Mouse (Mus musculus): ENCODE measurements around the gene Plch2. TPM values are rescaled to one million over a fixed set of nuclear protein-coding genes. Genes with fewer than 3 reads are reported as not detected.

Plch2 gene
- polyA plus RNA-seq, 1 experiment from 2014 or later: 0.08 TPM

GRCm38 (mm10) chr4:154933306-154933907, 123.2 kb downstream of the Plch2 start:
- peaks cover 21% of the 10 kb centered on the region for H3K4me1 ChIP-seq (ENCODE audit: control insufficient read depth, low read depth, low read length)
- no peak for ATAC-seq (ENCODE audit: low read depth)
- no peaks in the 10 kb centered on the region for H3K9me3 ChIP-seq (replicated peaks; ENCODE audit: control insufficient read depth, low read length)
- H3K4me3 ChIP-seq (ENCODE audit: low read depth, low read length): no peak overlapping the region
- 67% methylated on average over 13 of the region's 13 CpGs for WGBS (ENCODE audit: insufficient replicate concordance)
- no peaks in the 10 kb centered on the region for H3K36me3 ChIP-seq (ENCODE audit: control insufficient read depth, insufficient read depth)
- H3K27me3 ChIP-seq (ENCODE audit: control insufficient read depth, insufficient read depth, low read depth, low read length): no peaks in the 10 kb centered on the region
- no peak overlapping the region for H3K9ac ChIP-seq (ENCODE audit: low read depth, low read length)
- H3K27ac ChIP-seq (ENCODE audit: low read length): no peak overlapping the region
- H3K4me2 ChIP-seq (ENCODE audit: low read depth, low read length): no peak overlapping the region

Other genes starting within 250 kb of the Plch2 start
- not detected in 2 replicates for gene Ttc34, start 219.3 kb downstream of the Plch2 start, polyA plus RNA-seq (2015; fragmentation: Nextera tagmentation; extraction: Ambion mirVana)
- gene Mmel1, start 187.2 kb downstream of the Plch2 start, polyA plus RNA-seq (2015; fragmentation: Nextera tagmentation; extraction: Ambion mirVana): 2.4 and 2.7 TPM in 2 replicates
- gene Fam213b, start 157.6 kb downstream of the Plch2 start, polyA plus RNA-seq (2015; fragmentation: Nextera tagmentation; extraction: Ambion mirVana): 7.4 and 8.5 TPM in 2 replicates
- 54.3 and 59.8 TPM in 2 replicates for gene Tnfrsf14, start 128.2 kb downstream of the Plch2 start, polyA plus RNA-seq (2015; fragmentation: Nextera tagmentation; extraction: Ambion mirVana)
- 0.11 and 0.13 TPM in 2 replicates for gene Hes5, start 95.9 kb downstream of the Plch2 start, polyA plus RNA-seq (2015; fragmentation: Nextera tagmentation; extraction: Ambion mirVana)
- 20.7 and 23.3 TPM in 2 replicates for gene Pank4, start 92.7 kb downstream of the Plch2 start, polyA plus RNA-seq (2015; fragmentation: Nextera tagmentation; extraction: Ambion mirVana)
- gene Pex10, start 10.2 kb upstream of the Plch2 start, polyA plus RNA-seq (2015; fragmentation: Nextera tagmentation; extraction: Ambion mirVana): 8.3 and 8.9 TPM in 2 replicates
- 75.1 and 79.9 TPM in 2 replicates for gene Rer1, start 29.6 kb upstream of the Plch2 start, polyA plus RNA-seq (2015; fragmentation: Nextera tagmentation; extraction: Ambion mirVana)
- 1.0 and 1.1 TPM in 2 replicates for gene Morn1, start 29.8 kb upstream of the Plch2 start, polyA plus RNA-seq (2015; fragmentation: Nextera tagmentation; extraction: Ambion mirVana)
- gene Ski, start 165.8 kb upstream of the Plch2 start, polyA plus RNA-seq (2015; fragmentation: Nextera tagmentation; extraction: Ambion mirVana): 2.4 and 2.5 TPM in 2 replicates
- gene Faap20, start 193.0 kb upstream of the Plch2 start, polyA plus RNA-seq (2015; fragmentation: Nextera tagmentation; extraction: Ambion mirVana): 17.1 and 18.6 TPM in 2 replicates

Data from liver, embryonic 16.5 days (tissue).